Mouse (Mus musculus) heart, postnatal 36 days (tissue): Measurements from ENCODE around the gene Gm21962. TPM values are rescaled to one million over a fixed set of nuclear protein-coding genes. Genes with fewer than 3 reads are reported as not detected.
"Not testable (repeated sequence)": the region's sequence is repeated elsewhere in the genome, so short reads cannot be mapped to it uniquely, and the experiment has no call there.

ENCODE experiments used
- DNase-seq, 2 experiments: peaks; one replicate each; pipeline ENCODE4 v3.0.0; 2021 to 2022
- intact Hi-C: fragments of 180-260 bp; cut with DNase I; formaldehyde crosslinking; loops from one replicate; pipeline ENCODE4 v1.15.1; 2025
- total RNA-seq, 2 experiments: library from RNA; stranded (reverse); gene quantifications; 2 replicates each; pipeline ENCODE4 v1.2.3; 2021

Gene Gm21962
- total RNA-seq, result not detected

GRCm38 (mm10) chr3:137671224-137671623 lies at the start of gene Gm21962:
Gm21962 (plus strand) TSS chr3:137671524.
- intact Hi-C loops, result not testable (repeated sequence)

GRCm38 (mm10) chr3:137622091-137622490 lies 49.2 kb upstream of the Gm21962 start:
- intact Hi-C loops, result no loop called here
- peak in 1 of 2 experiments; percentile 11 for DNase-seq

More at GRCm38 (mm10) chr3:137671224-137671623, at the start of gene Gm21962:
- DNase-seq, result not testable (repeated sequence)

- intact Hi-C loops, result no loop called here
- peak in 1 of 2 experiments; percentile 8 for DNase-seq
These were observed 48.3 kb upstream of the Gm21962 start for GRCm38 (mm10) chr3:137622895-137623580.

GRCm38 (mm10) chr3:137623581-137624362 lies 47.6 kb upstream of the Gm21962 start:
- DNase-seq, result peak; percentile 58 to 66
- intact Hi-C loops, result no loop called here

- DNase-seq, result peak; percentile 4 to 15
- intact Hi-C loops, result no loop called here
These were observed 46.3 kb upstream of the Gm21962 start for GRCm38 (mm10) chr3:137625054-137625453.

- intact Hi-C loops, result no loop called here
- no peak for DNase-seq
These were observed 37.6 kb upstream of the Gm21962 start for GRCm38 (mm10) chr3:137633726-137634125.

GRCm38 (mm10) chr3:137636571-137636970 lies 34.8 kb upstream of the Gm21962 start:
- intact Hi-C loops, result no loop called here
- no peak for DNase-seq

GRCm38 (mm10) chr3:137641238-137641637 lies 30.1 kb upstream of the Gm21962 start:
- intact Hi-C loops, result no loop called here
- no peak for DNase-seq

GRCm38 (mm10) chr3:137642137-137642536 lies 29.2 kb upstream of the Gm21962 start:
- DNase-seq, result no peak
- intact Hi-C loops, result no loop called here

- intact Hi-C loops, result no loop called here
- DNase-seq, result no peak
These were observed 28.8 kb upstream of the Gm21962 start for GRCm38 (mm10) chr3:137642568-137642967.

- no peak for DNase-seq
- intact Hi-C loops, result no loop called here
These were observed 27.2 kb upstream of the Gm21962 start for GRCm38 (mm10) chr3:137644081-137644480.

GRCm38 (mm10) chr3:137644947-137645346 lies 26.4 kb upstream of the Gm21962 start:
- DNase-seq, result no peak
- intact Hi-C loops, result no loop called here

GRCm38 (mm10) chr3:137647427-137648100 lies 23.8 kb upstream of the Gm21962 start:
- intact Hi-C loops, result no loop called here

GRCm38 (mm10) chr3:137649112-137649511 lies 22.2 kb upstream of the Gm21962 start:
- intact Hi-C loops, result no loop called here
- DNase-seq, result no peak

More at GRCm38 (mm10) chr3:137647427-137648100, 23.8 kb upstream of the Gm21962 start:
- no peak for DNase-seq

- intact Hi-C loops, result no loop called here
- no peak for DNase-seq
These were observed 18.5 kb upstream of the Gm21962 start for GRCm38 (mm10) chr3:137652853-137653252.

- DNase-seq, result peak; percentile 30 to 41
- intact Hi-C loops, result no loop called here
These were observed 9.6 kb downstream of the Gm21962 start for GRCm38 (mm10) chr3:137680923-137681322.

GRCm38 (mm10) chr3:137682911-137683806 lies 11.8 kb downstream of the Gm21962 start:
- intact Hi-C loops, result no loop called here
- no peak for DNase-seq

GRCm38 (mm10) chr3:137683807-137684403 lies 12.6 kb downstream of the Gm21962 start:
- no peak for DNase-seq
- intact Hi-C loops, result no loop called here

- intact Hi-C loops, result no loop called here
- no peak for DNase-seq
These were observed 15.6 kb downstream of the Gm21962 start for GRCm38 (mm10) chr3:137686932-137687331.

GRCm38 (mm10) chr3:137691503-137691902 lies 20.2 kb downstream of the Gm21962 start:
- intact Hi-C loops, result no loop called here
- DNase-seq, result no peak
